Mouse (Mus musculus) effector memory CD4-positive, alpha-beta T cell, adult 7 months (primary cell): ENCODE measurements around the gene Eif3g. TPM values are rescaled to one million over a fixed set of nuclear protein-coding genes. Genes with fewer than 3 reads are reported as not detected.

ENCODE experiments used
- polyA plus RNA-seq: library from polyadenylated mRNA; unstranded; fragments of 100-300 nt; shearing (Covaris generic); gene quantifications from one replicate; pipeline ENCODE4 v1.2.1, GENCODE M21; 2017

Gene Eif3g
- polyA plus RNA-seq, result 332 TPM

GRCm38 (mm10) chr9:20898511-20899073 is at the start of gene Eif3g:
TSS of gene Eif3g (minus strand) at chr9:20898623.

DNA sequence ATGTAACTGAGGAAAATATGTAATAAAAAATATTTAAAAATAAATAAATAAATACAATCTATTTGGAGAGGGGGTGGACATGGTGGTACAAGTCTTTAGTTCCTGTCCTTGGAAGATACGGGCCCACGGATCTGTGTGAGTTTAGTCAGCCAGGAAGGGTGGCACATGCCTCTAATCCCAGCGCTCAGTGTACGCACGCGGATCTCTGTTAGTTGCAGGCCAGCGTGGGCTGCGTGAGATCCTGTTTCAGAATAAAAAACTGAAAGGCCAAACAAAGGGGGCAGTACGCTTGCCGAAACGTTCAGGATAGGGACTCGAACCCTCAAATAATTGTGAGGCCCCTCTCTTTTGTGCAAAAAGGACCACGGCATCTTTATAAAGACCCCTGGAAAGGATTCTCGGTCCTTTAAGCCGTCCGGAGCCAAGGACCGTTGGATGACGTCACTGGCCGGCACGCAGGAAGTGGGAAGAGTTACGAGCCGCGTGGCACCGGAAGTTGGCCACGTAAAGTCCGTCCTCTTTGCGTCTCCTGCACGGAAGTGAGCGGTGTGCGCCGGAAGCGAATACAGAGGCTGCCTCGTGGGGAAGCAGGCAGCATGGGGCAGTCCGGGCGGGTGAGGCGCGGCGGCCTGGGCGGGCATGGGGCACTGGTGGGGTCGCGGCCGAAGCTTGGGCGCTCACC is 10.6 kb downstream of the Eif3g start, which contains the start of gene Ppan:
TSS of gene Ppan (plus strand) at position 472 of the 682 bp plus-strand sequence.

GRCm38 (mm10) chr9:20879097-20879792 is 19.2 kb downstream of the Eif3g start, which contains the start of gene Angptl6:
TSS of gene Angptl6 (minus strand) at chr9:20879727.

GRCm38 (mm10) chr9:20868448-20869001 is 29.9 kb downstream of the Eif3g start, which contains the start of gene A230050P20Rik:
TSS of gene A230050P20Rik (plus strand) at chr9:20868642.

Other genes with a start within 250 kb of the Eif3g start
- gene Pin1, start 246.5 kb downstream of the Eif3g start, polyA plus RNA-seq, result 17.8 TPM
- gene Olfm2, start 152.3 kb downstream of the Eif3g start, polyA plus RNA-seq, result 0.27 TPM
- gene Col5a3, start 83.6 kb downstream of the Eif3g start, polyA plus RNA-seq, result not detected
- not detected for gene Rdh8, start 80.1 kb downstream of the Eif3g start, polyA plus RNA-seq
- gene A230050P20Rik, start 30.0 kb downstream of the Eif3g start, polyA plus RNA-seq, result 33.1 TPM
- gene Angptl6, start 18.9 kb downstream of the Eif3g start, polyA plus RNA-seq, result 1.1 TPM
- gene Ppan, start 10.4 kb downstream of the Eif3g start, polyA plus RNA-seq, result 97.3 TPM
- gene Dnmt1, start 61.3 kb upstream of the Eif3g start, polyA plus RNA-seq, result 67.8 TPM
- 10.3 TPM for gene S1pr2, start 78.2 kb upstream of the Eif3g start, polyA plus RNA-seq
- 101 TPM for gene Mrpl4, start 104.1 kb upstream of the Eif3g start, polyA plus RNA-seq
- 268 TPM for gene Icam1, start 117.4 kb upstream of the Eif3g start, polyA plus RNA-seq
- 1.4 TPM for gene Icam4, start 130.8 kb upstream of the Eif3g start, polyA plus RNA-seq
- gene Icam5, start 133.4 kb upstream of the Eif3g start, polyA plus RNA-seq, result not detected
- gene Zglp1, start 168.5 kb upstream of the Eif3g start, polyA plus RNA-seq, result 0.73 TPM
- not detected for gene Gm49373, start 174.5 kb upstream of the Eif3g start, polyA plus RNA-seq
- 47.1 TPM for gene Fdx1l, start 175.0 kb upstream of the Eif3g start, polyA plus RNA-seq
- gene Gm38431, start 193.4 kb upstream of the Eif3g start, polyA plus RNA-seq, result 6.2 TPM
- gene Raver1, start 193.4 kb upstream of the Eif3g start, polyA plus RNA-seq, result 53.3 TPM
- gene Tyk2, start 232.6 kb upstream of the Eif3g start, polyA plus RNA-seq, result 65.3 TPM